Mouse (Mus musculus): ENCODE measurements around the gene Syn3. TPM values are rescaled to one million over a fixed set of nuclear protein-coding genes. Genes with fewer than 3 reads are reported as not detected.

Gene Syn3
- polyA plus RNA-seq, 1 experiment: 2.6 TPM

DNA sequence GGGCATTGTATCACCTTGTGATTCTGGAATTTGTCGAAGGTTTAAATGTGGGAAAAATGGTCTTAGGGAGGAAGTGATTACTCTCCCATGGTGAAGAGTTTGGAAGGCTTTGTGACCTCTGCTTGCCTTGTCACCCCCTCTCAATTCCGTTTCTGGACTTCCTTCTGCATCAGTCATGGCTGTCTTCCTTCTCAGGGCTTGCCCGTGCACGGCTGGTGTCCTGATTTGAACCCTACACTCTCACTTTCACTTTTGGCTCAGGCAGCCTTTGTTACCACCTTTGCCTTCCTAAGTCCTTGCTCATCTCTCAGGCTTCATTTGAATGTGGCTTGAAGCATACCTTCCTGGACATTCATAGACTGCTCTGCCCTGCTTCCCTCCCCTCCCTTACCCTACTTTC, 424.6 kb downstream of the Syn3 start:
- H3K9ac ChIP-seq (ENCODE audit: low read depth, poor library complexity, severe bottlenecking): no peak overlapping the region
- no peaks in the 10 kb centered on the region for H3K27me3 ChIP-seq (ENCODE audit: control insufficient read depth, insufficient read depth, low read length, poor library complexity, severe bottlenecking)
- no peaks in the 10 kb centered on the region for H3K9me3 ChIP-seq (replicated peaks; ENCODE audit: control insufficient read depth, insufficient read depth, low read length, poor library complexity, severe bottlenecking)
- no peak overlapping the region for H3K4me3 ChIP-seq (ENCODE audit: low read depth, low read length)
- no peak overlapping the region for H3K27ac ChIP-seq (ENCODE audit: insufficient read depth, low read length)
- no peak for TF ChIP-seq POLR2A (IDR thresholded peaks at IDR 0.05; ENCODE audit: insufficient read depth, low read length)
- TF ChIP-seq EP300 (IDR thresholded peaks at IDR 0.05; ENCODE audit: insufficient read depth, low read depth, low read length): no peak
- TF ChIP-seq CTCF (IDR thresholded peaks at IDR 0.05; ENCODE audit: low read depth, low read length): no peak
- H3K36me3 ChIP-seq (ENCODE audit: control insufficient read depth, insufficient read depth, low read length, poor library complexity, severe bottlenecking): no peaks in the 10 kb centered on the region
- H3K4me1 ChIP-seq (ENCODE audit: control insufficient read depth, insufficient read depth, low read length): no peaks in the 10 kb centered on the region

DNA sequence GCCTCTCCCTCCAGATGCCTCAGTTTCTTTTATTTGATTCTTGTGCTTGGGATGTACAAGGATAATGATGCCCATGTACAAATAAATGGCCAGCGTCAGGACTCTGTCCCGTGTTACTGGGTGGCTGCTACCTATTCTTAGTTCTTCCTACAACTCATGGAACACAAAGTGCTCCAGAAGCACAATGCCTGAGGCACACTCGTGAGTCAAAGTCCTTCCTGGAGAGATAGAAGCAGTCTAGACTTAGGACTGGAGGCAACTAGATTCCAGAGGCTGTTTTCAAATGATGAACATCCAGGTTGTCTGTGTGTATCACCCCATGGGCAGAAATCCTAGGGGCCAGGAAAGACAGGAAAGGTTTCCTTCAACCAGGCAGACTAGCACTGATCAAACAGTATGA, 427.9 kb downstream of the Syn3 start:
- no peaks in the 10 kb centered on the region for H3K36me3 ChIP-seq (ENCODE audit: control insufficient read depth, insufficient read depth, low read length, poor library complexity, severe bottlenecking)
- no peak overlapping the region for H3K27ac ChIP-seq (ENCODE audit: insufficient read depth, low read length)
- no peaks in the 10 kb centered on the region for H3K4me1 ChIP-seq (ENCODE audit: control insufficient read depth, insufficient read depth, low read length)
- H3K9ac ChIP-seq (ENCODE audit: low read depth, poor library complexity, severe bottlenecking): no peak overlapping the region
- no peaks in the 10 kb centered on the region for H3K9me3 ChIP-seq (replicated peaks; ENCODE audit: control insufficient read depth, insufficient read depth, low read length, poor library complexity, severe bottlenecking)
- H3K27me3 ChIP-seq (ENCODE audit: control insufficient read depth, insufficient read depth, low read length, poor library complexity, severe bottlenecking): no peaks in the 10 kb centered on the region
- no peak overlapping the region for H3K4me3 ChIP-seq (ENCODE audit: low read depth, low read length)
- TF ChIP-seq EP300 (IDR thresholded peaks at IDR 0.05; ENCODE audit: insufficient read depth, low read depth, low read length) (no peak), POLR2A (IDR thresholded peaks at IDR 0.05; ENCODE audit: insufficient read depth, low read length) (no peak), CTCF (IDR thresholded peaks at IDR 0.05; ENCODE audit: low read depth, low read length) (no peak)

DNA sequence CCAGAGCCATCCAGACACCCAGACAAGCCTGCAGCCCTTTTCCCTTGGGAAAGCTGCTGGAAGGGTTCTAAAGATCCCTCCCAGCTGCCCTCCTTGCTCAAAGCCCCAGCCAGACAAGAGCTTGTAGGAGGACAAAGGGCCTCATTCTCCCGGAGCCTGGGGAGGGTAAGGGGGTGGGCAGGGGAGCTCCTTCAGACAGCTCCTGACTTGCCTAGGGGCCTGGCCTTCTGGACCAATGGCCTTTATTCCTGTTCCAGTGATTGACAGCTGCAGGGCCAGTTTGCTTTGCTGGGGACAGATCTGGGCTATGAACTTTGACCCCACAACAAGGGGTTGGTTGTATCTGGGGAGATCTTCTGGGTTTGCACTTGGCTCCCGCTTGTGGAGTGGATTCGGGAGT, 429.4 kb downstream of the Syn3 start:
- Histone ChIP-seq H3K27me3 (ENCODE audit: control insufficient read depth, insufficient read depth, low read length, poor library complexity, severe bottlenecking) (no peaks in the 10 kb centered on the region), H3K4me3 (ENCODE audit: low read depth, low read length) (no peak overlapping the region), H3K4me1 (ENCODE audit: control insufficient read depth, insufficient read depth, low read length) (no peaks in the 10 kb centered on the region), H3K27ac (ENCODE audit: insufficient read depth, low read length) (no peak overlapping the region), H3K9me3 (replicated peaks; ENCODE audit: control insufficient read depth, insufficient read depth, low read length, poor library complexity, severe bottlenecking) (no peaks in the 10 kb centered on the region), H3K9ac (ENCODE audit: low read depth, poor library complexity, severe bottlenecking) (no peak overlapping the region), H3K36me3 (ENCODE audit: control insufficient read depth, insufficient read depth, low read length, poor library complexity, severe bottlenecking) (no peaks in the 10 kb centered on the region)
- no peak for TF ChIP-seq EP300 (IDR thresholded peaks at IDR 0.05; ENCODE audit: insufficient read depth, low read depth, low read length)
- TF ChIP-seq POLR2A (IDR thresholded peaks at IDR 0.05; ENCODE audit: insufficient read depth, low read length): no peak
- no peak for TF ChIP-seq CTCF (IDR thresholded peaks at IDR 0.05; ENCODE audit: low read depth, low read length)

DNA sequence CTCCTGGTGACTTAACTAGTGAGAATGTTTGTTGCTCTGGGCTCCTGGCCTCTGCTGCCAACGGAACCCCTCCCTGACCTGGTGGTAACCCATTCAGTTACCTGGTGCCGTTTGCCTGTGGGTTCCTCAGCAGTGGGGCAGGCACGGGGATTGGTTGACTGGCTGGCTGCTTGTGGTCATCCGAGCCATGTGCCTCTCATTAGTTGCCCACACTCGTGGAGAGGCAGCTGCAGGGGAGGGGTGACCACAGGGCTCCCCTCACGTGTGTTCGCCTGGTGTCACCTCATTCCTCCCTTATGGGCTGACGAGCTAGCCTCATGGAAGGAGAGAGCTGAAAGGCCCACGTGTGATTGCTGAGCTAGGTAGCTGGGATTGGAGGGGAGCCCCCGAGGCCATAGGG, 430.8 kb downstream of the Syn3 start:
- TF ChIP-seq EP300 (IDR thresholded peaks at IDR 0.05; ENCODE audit: insufficient read depth, low read depth, low read length): no peak
- no peak for TF ChIP-seq POLR2A (IDR thresholded peaks at IDR 0.05; ENCODE audit: insufficient read depth, low read length)
- TF ChIP-seq CTCF (IDR thresholded peaks at IDR 0.05; ENCODE audit: low read depth, low read length): no peak
- Histone ChIP-seq H3K36me3 (ENCODE audit: control insufficient read depth, insufficient read depth, low read length, poor library complexity, severe bottlenecking) (no peaks in the 10 kb centered on the region), H3K4me1 (ENCODE audit: control insufficient read depth, insufficient read depth, low read length) (no peaks in the 10 kb centered on the region), H3K27me3 (ENCODE audit: control insufficient read depth, insufficient read depth, low read length, poor library complexity, severe bottlenecking) (no peaks in the 10 kb centered on the region), H3K9ac (ENCODE audit: low read depth, poor library complexity, severe bottlenecking) (no peak overlapping the region), H3K9me3 (replicated peaks; ENCODE audit: control insufficient read depth, insufficient read depth, low read length, poor library complexity, severe bottlenecking) (no peaks in the 10 kb centered on the region), H3K4me3 (ENCODE audit: low read depth, low read length) (no peak overlapping the region), H3K27ac (ENCODE audit: insufficient read depth, low read length) (no peak overlapping the region)

DNA sequence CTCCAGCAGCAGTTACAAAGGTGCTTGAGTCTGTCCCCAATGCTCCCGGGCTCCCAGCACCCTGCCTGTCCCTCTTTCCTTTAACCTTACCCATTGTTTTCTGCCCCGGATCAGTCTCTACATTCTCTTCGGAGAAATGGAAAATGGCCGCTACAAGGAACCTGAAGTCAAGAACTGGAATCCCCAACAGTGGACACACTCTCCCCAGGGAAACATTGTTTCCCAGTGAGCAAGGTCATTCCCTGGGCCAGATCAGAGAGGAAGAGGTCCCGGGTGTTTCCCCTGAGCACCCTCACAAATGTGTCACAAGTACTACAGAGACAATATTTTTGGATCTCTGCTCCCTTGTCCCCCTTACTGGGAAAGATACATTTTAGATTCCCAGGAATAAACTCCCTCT, 432.0 kb downstream of the Syn3 start:
- no peaks in the 10 kb centered on the region for H3K27me3 ChIP-seq (ENCODE audit: control insufficient read depth, insufficient read depth, low read length, poor library complexity, severe bottlenecking)
- no peak overlapping the region for H3K4me3 ChIP-seq (ENCODE audit: low read depth, low read length)
- H3K9ac ChIP-seq (ENCODE audit: low read depth, poor library complexity, severe bottlenecking): no peak overlapping the region
- H3K4me1 ChIP-seq (ENCODE audit: control insufficient read depth, insufficient read depth, low read length): no peaks in the 10 kb centered on the region
- H3K9me3 ChIP-seq (replicated peaks; ENCODE audit: control insufficient read depth, insufficient read depth, low read length, poor library complexity, severe bottlenecking): no peaks in the 10 kb centered on the region
- H3K36me3 ChIP-seq (ENCODE audit: control insufficient read depth, insufficient read depth, low read length, poor library complexity, severe bottlenecking): no peaks in the 10 kb centered on the region
- no peak overlapping the region for H3K27ac ChIP-seq (ENCODE audit: insufficient read depth, low read length)
- TF ChIP-seq EP300 (IDR thresholded peaks at IDR 0.05; ENCODE audit: insufficient read depth, low read depth, low read length): no peak
- no peak for TF ChIP-seq POLR2A (IDR thresholded peaks at IDR 0.05; ENCODE audit: insufficient read depth, low read length)
- TF ChIP-seq CTCF (IDR thresholded peaks at IDR 0.05; ENCODE audit: low read depth, low read length): no peak

DNA sequence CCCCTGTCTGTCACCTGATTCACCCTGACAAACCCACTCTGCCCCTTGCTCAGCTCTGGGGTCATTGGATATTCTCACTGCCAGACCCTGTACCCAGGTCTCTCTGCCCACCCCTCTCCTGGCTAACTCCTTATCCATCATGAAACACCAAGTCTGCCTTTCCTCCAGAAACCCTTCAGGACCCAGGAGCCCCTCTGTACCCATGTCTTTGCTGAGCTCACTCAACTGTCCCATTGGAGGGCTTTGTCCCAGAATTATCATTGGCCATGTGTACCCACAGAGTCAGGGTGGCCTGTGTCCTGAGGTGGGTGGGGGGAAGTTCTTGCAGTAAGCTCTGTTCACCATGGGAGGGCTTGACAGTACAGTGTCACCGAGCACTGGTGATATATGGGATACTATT, 433.0 kb downstream of the Syn3 start:
- Histone ChIP-seq H3K36me3 (ENCODE audit: control insufficient read depth, insufficient read depth, low read length, poor library complexity, severe bottlenecking) (no peaks in the 10 kb centered on the region), H3K9ac (ENCODE audit: low read depth, poor library complexity, severe bottlenecking) (no peak overlapping the region), H3K4me3 (ENCODE audit: low read depth, low read length) (no peak overlapping the region), H3K9me3 (replicated peaks; ENCODE audit: control insufficient read depth, insufficient read depth, low read length, poor library complexity, severe bottlenecking) (no peaks in the 10 kb centered on the region), H3K4me1 (ENCODE audit: control insufficient read depth, insufficient read depth, low read length) (no peaks in the 10 kb centered on the region), H3K27me3 (ENCODE audit: control insufficient read depth, insufficient read depth, low read length, poor library complexity, severe bottlenecking) (no peaks in the 10 kb centered on the region), H3K27ac (ENCODE audit: insufficient read depth, low read length) (no peak overlapping the region)
- no peak for TF ChIP-seq POLR2A (IDR thresholded peaks at IDR 0.05; ENCODE audit: insufficient read depth, low read length)
- no peak for TF ChIP-seq EP300 (IDR thresholded peaks at IDR 0.05; ENCODE audit: insufficient read depth, low read depth, low read length)
- TF ChIP-seq CTCF (IDR thresholded peaks at IDR 0.05; ENCODE audit: low read depth, low read length): no peak

All from ES-Bruce4 (cell line).